Mouse (Mus musculus) mesoderm, embryonic 11.5 days (tissue): ENCODE data around the gene Snx32.
A peak's percentile ranks its signal among the peaks of the same experiment; 100 is the strongest.

Experiments
- DNase-seq: peaks from one replicate; pipeline ENCODE4 v3.0.0-alpha.2; 2012; ENCODE audit warnings: low read depth, low spot score

Snx32 gene

DNA sequence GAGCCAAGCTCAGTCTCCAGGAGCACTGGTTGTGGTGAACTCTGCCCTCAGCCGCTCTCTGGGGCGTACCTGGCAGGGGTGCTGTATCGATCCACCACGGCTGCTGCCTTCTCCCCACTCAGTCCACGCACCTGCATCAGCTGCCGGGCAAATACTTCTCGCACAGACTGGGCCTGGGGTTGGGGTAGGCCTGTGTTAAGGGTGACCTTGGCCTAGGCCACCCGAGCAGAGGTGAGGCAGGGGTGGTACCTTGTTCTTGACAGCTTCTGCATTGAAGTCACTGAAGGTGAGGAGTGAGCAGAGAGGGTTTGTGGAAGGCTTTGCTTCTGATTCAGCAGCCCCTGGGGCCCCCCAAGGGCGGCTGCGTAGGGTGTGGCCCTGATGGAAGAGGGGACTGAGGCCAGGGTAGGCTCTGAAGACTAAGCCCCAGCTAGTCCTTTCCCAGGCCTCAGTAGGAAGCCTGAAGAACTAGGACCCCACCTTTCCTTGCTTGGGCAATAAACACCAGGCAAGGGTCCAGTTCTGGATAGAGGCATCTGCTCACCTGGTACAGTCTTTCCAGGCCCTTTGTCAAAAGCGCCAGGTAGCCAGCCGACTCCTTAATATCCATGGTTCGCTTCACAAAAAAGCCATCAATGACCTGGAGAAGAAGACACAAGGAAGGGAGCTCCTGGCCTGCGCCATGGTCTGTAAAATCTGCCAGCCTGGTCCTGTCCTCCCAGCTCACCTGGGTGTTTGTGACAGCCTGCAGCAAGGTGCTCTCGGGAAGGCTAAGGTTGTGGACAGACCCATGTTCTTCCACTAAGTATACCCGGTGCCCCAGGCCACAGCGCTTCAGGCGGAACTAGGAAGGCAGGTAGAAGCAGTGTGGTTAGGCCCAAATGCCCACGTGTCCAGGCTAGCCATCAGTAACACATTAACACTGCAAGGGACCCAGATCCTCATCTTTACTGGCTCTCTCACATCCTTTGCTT, 26.7 kb downstream of the Snx32 start:
- no peak for DNase-seq

DNA sequence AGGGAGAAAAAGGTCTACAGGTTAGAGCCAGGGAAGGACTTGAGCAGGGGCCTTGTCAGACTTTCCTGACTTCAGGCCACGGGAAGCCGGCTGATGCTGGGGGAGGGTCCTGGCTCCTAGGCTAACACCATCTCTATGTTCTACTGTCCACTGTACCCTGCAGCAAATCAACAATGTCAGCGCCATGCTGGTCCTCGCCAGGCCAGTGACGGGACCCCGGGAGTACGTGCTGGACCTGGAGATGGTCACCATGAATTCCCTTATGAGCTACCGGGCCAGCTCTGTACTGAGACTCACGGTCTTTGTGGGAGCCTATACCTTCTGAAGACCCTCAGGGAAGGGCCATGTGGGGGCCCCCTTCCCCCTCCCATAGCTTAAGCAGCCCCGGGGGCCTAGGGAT, 28.9 kb downstream of the Snx32 start:
- no peak for DNase-seq

DNA sequence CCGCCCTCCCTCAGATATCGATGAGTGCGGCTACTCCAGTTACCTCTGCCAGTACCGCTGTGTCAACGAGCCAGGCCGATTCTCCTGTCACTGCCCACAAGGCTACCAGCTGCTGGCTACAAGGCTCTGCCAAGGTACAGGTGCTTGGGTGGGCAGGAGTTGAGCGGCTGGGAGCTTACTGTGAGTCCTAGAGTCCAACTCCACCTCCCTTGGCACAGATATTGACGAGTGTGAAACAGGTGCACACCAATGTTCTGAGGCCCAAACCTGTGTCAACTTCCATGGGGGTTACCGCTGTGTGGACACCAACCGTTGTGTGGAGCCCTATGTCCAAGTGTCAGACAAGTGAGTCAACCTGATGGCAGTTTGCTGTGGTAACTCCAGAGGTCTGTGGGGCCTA, 30.3 kb downstream of the Snx32 start:
- no peak for DNase-seq

DNA sequence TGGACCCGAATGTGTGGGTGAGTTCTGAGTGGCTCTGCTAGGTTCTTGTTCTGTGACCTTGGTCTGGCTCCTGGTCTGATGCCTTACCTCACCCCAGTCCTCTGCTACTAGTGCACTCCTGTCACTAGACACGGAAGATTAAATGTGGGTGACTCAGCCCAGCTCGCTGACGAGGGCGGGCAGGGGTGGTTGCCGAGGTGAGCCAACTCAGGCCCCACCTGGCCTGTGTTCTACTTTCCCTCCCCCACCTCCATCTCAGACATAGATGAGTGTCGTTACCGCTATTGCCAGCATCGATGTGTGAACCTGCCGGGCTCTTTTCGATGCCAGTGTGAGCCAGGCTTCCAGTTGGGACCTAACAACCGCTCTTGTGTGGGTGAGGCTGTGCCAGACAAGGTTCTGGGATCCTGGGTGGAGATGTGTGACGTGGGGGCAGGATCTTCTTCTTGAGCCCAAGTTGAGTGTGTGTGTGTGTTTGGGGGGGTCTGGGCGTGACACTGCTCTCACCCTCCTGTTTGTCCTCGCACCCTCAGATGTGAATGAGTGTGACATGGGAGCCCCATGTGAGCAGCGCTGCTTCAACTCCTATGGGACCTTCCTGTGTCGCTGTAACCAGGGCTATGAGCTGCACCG, 32.6 kb downstream of the Snx32 start:
- no peak for DNase-seq

DNA sequence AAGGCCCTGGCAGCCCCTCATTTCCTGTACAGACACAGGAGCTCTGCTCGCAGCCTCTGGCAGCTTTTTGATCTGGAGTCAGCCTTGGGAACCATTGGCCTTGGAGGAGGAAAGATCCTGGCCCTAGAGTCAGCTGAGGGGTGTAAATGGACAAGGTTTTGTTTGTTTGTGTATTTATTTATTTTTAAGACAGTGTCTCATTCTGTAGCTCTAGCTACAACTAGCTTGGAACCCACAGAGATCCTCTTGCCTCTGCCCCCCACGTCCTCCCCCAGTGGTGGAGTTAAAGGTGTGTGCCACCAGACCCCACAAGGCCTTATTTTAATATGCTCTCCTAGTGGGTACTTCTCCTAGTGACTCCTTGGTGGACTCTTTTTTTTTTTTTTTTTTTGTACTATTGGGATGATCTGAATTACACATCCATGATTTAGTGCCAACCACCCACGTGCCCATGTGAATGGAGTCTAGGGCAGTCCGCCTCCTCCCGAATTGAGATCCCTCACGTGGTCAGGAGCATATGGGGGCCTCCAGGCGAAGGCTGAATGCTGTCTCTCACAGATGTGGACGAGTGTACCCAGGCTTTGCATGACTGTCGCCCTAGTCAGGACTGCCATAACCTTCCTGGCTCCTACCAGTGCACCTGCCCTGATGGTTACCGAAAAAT, 33.2 kb downstream of the Snx32 start:
- DNase-seq: no peak

DNA sequence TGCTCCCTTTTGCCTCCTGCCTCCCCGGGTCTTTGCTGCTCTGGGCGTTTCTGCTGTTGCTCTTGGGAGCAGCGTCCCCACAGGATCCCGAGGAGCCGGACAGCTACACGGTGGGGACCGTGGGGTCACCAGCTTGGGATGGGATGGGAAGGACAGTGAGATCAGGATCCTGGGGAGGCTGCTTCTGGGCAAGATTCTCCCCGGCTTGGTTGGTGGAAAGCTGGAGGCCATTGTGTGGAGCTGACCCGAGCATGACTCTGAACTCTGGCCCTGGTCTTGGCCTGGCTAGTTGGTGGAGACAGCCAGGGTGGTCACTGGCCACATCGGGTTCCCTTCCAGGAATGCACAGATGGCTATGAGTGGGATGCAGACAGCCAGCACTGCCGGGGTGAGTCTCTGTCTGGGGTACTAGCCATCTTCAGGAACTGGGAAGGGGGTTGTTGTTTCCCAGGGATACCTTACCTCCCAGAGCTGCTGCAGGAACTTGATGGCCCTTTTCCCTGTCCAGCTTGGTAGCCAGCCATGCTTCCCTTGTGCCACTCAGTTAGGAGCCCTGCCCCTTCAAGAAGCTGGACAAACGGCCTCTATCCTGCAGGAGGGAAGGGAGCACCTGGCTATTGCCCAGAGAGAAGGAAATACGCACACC, 35.1 kb downstream of the Snx32 start:
- no peak for DNase-seq

DNA sequence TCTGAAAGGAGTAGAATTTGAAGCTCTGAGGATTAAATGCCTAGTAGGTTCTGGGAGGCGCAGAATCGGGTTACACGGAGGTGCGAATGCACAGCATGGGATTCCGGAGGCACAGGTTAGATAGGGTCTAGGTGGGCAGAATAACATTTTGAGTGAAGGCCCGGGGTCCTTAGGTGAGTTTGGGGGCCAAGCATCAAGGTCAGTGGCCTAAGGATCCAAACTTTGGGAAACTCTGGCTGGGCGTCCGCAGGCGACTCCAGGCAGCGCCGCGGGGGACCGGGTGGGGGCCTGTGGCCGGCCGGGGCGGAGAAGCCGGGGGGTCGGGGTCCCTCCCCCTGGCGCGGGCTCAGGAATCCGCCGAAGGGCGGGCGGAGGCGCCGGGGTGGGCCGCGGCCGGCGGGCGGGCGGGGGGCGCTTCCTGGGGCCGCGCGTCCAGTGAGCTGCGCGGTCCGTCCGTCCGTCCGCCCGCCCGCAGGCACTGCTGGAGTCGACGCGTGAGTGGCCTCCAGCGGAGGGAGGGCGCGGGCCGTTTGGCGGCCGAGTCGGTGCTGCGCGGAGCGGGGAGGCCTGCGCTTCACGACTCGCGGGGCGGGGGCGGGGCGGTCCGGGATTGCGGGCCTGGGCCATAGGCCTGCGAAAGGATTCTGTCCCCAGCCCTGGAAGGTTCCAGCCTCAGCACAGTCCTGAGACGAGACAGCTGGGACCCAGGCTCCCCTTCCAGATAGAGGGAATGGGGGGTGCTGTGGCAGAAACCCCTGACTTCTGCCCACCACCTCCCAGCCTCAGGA, 35.9 kb downstream of the Snx32 start:
- DNase-seq: peak; percentile 23

DNA sequence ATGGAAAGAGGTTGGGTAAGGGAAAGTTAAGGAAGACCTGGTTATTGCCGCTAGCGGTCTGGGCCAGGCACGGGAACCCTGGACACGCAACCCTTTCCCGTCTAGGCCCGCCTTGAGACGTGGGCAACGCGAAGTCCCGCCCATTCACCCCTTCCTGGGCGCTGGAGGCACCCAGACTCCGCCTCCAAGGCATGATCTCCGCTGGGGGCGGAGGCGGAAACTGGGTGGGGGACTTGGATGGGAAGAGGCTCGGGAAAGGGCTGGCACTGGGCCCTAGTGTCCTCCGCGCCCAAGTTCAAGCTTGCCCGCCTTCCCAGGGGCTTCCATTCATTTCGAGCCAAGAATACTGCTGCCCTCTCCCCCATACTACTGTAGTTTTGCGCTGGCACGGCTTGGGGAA, 36.6 kb downstream of the Snx32 start, which contains the start of gene Efemp2:
TSS of gene Efemp2 (plus strand) at position 235 of the 400 bp plus-strand sequence.
- DNase-seq: peak; percentile 76

DNA sequence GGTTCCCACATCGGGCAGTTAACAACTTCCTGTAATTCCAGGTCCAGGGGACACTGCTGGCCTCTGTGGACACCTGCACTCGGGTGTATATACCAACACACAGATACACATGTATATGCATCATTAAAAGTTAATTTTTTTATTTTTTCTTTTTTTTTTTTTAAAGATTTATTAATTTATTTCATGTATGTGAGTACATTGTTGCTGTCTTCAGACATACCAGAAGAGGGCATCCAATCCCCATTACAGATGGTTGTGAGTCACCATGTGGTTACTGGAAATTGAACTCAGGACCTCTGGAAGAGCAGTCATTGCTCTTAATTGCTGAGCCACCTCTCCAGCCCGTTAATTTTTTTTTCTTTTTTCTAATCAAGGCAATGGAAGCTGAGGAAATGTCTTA, 37.5 kb downstream of the Snx32 start:
- DNase-seq: no peak

DNA sequence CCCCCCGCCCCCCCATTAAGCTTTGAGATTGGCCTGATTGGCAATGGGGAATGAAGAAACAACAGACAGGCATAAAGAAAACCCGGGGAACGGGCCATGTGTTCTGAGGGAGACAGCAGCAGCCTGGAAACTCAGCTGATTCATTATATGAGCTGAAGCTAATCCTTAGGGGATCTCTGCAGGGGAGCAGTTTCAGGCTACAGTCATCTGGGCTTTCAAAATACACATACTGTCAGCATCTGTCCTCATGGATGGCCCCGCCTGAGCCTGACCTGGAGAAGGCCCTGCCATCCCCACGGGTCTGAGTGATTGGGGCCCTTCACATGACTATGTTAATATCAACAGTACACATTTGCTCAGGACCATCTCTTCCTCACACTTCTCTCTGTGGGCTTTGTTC, 38.5 kb downstream of the Snx32 start:
- peak; percentile 12 for DNase-seq

DNA sequence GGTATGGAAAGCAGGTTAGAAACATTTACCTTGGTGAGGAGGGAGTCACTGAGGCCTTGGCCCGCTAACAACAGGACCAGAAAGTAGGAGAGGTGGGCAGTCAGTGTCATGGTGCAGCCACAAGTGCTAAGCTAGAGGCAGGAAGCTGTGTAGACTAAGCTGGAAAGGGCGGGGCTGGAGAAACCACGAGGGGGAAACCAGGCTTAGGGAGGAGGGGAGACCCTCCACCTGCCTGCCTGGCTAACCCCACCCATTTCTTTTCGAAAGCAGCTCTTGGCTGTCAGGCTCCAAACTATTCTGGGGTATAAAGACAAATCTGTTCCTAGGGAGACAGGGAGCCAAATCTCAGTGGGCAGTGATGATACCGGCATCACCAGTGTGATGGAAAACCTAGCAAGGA, 42.0 kb downstream of the Snx32 start, which contains the start of gene Ctsw:
TSS of gene Ctsw (minus strand) at position 134 of the 400 bp plus-strand sequence.
- no peak for DNase-seq

DNA sequence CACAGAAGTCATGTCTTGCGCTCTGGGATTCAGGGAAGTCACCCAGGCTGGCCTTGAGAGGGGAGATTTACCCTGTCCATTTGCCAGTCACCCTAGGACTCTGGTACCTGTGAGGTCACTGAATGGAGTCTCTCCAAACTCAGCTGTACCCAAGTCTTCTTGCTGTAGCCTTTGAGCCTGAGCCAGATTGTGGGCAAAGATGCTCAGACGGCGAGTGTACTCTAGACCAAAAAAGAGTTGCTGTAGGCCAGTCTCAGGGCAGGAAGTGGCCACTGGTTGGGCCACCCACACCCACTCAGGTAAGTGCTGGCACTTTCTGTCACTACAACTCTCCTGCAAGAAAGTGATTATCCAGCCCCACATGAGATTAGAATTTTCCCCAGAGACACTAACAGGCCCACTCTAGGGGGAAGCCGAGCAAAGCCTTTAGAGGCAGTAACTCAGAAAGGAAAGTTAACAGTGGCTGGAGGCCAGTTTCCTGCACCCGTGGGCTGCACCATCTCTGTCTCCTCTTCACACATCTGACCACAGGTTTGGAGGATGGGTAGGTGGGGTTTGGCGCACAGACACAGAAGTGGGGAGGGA, 43.3 kb downstream of the Snx32 start:
- no peak for DNase-seq

DNA sequence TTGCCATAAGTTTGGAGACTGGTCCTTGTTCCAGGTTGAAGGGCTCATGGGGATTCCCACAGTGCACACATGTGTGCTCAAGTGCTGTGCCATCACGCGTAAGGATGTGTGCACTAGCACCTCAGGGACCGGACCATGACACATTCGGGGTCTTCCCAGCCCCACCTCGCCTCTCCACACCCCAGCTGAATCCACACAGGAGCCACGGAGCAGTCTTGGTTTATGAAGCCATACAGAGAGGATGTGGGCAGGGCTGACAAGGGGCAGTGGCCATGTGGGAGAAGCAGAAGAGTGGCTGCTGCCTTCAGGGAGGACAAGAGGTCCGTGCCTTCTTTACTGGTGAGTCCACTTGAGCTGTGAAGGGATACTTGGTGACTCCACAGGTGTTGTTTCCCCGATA, 45.3 kb downstream of the Snx32 start:
- DNase-seq: no peak

DNA sequence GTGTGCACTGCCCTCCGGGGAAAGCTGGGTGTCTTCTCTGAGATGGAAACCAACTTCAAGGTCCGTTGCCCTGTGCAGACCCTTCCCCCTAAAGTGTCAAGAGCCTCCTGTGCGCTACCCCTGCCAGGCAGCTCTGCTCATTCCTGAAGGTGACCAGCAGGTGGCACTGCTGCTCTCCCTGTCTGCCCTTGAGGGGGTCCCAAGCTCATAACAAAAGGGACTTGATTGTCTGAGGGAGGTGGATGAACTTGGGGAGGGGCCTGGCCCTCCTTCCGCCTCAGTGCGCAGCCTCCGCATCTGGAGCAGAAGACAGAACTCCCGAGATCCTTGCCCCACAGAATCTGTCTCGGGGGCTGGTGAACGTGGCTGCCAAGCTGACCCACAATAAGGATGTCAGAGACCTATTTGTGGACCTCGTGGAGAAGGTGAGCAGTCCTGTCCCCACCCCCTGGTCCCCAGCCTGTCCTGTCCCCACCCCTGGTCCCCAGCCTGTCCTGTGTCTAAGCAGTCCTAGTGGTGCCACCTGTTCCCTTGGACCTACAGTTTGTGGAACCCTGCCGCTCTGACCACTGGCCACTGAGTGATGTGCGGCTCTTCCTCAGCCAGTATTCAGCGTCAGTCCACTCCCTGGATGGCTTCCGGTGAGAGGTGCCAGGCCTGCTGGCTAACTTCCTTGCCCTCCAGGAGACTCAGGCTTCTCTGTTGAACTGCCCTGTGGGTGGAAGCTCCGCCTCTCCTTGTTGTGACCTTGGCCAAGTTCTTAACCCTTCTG, 46.4 kb downstream of the Snx32 start:
- DNase-seq: peak; percentile 88

DNA sequence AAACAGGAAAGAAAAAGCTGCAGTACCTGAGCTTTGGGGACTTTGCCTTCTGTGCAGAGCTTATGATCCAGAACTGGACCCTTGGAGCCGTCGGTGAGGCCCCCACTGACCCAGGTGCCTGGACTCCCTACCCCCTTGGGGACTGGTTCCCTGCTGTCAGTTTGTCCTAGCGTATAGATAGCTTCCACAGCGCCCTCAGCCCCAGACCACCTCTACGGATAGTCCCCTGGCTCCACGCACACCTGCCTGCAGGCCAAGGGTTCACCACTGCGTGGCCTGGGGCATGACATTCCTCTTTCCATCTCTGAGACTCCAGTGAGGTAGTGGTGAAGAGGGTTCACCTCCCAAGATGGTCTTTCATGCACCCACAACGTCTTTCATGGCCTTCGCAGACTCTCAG, 47.1 kb downstream of the Snx32 start:
- DNase-seq: no peak

DNA sequence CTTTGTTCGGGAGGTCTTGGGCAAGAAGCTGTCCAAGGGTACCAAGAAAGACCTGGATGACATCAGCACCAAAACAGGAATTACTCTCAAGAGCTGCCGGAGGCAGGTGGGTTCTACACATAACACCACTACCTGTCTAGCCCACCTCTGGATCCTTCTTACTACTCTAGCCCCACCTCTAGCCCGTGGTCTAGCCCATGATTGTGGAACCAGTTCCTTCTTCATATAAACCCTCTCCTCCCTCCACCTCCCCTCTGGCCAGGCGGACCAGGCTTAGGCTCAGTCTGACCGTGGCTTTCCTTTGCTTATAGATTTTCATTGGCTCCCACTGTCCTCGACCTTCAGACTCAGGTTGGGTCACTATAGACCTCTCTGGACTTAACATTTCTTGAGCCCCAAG, 48.9 kb downstream of the Snx32 start:
- DNase-seq: no peak

DNA sequence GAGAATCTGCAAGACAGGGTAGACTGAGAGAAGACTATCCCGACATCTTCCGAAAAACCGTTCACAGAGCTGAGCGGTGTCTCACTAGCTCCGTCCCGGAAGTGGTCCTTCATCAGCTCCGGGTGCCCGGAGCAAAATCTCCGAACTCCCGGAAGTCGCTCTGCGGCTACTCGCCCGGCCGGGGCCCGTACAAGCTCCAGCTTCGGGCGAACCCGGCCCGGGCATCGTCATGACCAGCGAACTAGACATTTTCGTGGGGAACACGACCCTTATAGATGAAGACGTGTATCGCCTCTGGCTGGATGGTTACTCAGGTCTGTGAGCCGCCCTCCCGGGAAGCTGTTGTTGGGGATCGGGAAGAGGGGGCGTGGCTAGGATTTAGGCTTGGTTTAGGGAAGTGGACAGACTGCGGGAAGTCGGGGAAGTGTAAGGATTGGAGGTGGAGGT, 49.9 kb downstream of the Snx32 start, which contains the start of gene Fibp:
TSS of gene Fibp (plus strand) at position 151 of the 447 bp plus-strand sequence.
- peak; percentile 91 for DNase-seq

DNA sequence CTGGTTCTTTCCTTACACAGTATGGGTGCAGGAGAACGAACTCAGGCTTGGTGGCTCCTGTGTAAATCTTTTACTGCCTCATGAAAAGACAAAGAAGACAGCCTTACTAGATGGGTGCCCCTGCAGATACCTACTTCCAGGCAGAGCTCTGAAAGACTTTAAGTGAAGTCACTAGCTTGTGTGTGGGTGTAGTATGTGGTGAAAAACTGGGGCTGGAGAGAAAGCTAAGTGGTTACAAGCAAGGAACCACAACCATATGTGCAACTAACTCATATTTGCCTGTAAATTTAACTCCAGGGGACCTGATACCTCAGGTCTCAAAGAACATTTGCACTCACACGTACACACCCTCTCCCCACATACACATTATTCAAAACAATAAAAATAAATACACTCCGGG, 50.4 kb downstream of the Snx32 start:
- no peak for DNase-seq

DNA sequence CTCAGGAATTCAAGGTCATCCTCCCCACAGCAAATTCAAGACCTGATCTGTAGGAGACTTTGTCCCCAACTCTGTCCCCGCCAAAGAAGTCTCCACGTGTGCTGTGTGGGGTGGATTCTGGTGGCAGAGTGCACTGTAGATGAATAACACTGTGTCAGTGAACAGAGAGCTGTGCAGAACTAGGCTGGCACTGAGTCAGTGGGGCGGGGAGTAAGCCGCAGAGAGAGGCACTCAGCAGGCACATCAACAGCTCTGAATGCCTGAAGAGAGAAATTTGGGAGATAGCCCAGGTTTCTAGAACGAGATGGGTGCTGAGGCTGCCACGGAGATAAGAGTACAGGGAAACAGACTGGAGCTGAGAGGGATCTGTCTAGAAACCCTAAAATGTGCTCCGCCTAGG, 51.3 kb downstream of the Snx32 start:
- DNase-seq: no peak
